Mouse (Mus musculus): ENCODE measurements around the gene Clstn2. TPM values are rescaled to one million over a fixed set of nuclear protein-coding genes. Genes with fewer than 3 reads are reported as not detected.

Clstn2 gene
- polyA plus RNA-seq, 1 experiment = 0.81 TPM

DNA sequence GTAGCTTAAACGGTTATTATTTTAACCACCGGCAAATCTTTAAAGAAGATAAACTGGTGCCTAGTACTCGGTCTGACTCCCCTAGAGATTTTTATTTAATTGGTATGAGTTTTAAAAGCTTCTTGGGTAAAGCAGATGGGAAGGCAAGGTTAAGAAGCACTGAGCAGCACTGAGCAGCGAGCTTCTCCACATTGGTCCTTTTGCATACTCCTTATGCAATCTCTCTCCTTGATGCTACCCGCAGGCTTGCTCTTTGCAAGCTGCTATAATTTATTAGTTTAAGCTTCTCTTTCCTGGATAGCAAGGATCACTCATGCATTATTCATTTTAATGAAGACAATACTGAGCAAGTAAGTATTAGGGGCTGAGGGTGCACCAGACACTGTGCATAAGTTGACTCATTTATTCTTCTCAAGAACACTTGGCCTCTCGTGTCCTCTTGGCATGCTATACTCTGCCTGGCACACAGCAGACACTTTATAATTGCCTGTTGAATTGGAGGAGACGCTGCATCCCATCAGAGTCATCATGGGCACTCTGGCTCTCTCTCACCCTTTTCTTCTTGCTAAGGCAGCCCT is 561.9 kb downstream of the Clstn2 start:
- DNase-seq (ENCODE audit: low spot score) = no peak

DNA sequence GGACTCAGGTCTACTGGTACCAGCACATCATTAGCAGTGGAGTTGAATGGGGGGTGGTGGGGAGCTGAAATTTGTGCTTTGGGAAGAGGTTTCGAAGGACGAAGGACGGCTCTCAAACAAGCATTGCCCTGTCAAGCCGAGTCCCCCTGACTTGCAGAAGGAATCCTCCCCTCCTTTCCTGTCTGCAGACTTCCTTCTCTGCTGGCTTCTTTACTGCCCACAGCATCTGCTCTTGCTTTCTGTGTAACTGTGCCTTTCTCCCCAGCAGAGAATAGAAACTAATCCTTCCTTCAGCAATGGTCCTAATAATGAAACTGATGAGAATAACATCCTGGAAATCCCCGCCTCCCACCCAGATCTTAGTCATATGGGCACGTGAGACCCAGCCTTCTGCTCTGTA is 572.5 kb downstream of the Clstn2 start:
- DNase-seq (ENCODE audit: low spot score) = no peak

DNA sequence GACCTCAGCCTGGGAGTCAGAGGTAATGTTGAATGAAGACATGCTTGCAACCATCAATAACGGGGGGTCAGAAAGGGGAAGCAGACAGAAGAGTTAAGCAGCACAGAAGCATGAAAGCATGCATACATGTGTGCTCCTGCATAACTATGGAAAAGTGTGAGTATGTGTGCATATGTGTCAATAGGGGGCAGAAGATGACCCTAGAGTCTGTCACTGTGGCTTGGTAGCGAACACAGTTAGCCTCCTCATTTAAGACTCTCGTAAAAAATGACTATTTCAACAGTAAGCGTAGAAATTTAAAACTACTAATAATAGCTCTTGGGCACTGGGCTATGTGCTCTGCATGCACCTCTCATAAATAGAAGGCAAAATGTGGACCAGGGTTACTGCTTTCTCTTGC is 573.2 kb downstream of the Clstn2 start:
- no peak for DNase-seq (ENCODE audit: low spot score)

DNA sequence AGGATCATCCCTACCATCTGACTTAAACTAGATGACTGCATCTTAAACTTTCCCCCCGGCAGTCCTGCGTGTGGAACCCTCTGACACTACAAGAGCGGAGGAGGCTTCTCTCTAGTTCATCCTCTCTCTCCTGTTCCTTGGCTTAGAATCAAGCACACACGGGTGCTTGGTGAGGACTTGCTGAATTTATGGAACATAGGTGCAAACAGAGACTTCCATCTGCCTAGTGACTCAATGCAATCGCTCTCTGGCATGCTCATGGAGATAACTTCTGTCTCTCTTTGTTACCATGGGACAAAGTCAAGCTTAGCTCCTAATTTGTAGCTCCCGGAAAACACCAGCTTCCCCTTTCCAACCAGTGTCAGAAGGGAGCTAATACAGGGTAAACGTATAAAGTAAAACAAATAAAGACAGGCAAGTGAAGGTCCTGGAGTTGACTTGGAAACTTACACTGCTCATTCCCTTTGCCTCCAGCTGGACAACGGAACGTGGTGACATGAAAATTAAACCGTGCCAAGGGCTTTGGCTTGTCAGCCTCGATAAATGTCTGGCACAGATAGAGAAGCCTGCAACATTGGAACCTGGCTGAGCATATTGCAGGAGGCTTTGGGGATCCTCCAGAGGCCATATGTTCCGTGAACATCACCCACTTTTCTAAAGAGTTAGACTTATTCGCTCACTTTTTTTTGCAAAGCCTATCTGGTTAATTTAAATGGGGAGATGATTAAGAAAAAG is 583.5 kb downstream of the Clstn2 start:
- DNase-seq (ENCODE audit: low spot score) = no peak

DNA sequence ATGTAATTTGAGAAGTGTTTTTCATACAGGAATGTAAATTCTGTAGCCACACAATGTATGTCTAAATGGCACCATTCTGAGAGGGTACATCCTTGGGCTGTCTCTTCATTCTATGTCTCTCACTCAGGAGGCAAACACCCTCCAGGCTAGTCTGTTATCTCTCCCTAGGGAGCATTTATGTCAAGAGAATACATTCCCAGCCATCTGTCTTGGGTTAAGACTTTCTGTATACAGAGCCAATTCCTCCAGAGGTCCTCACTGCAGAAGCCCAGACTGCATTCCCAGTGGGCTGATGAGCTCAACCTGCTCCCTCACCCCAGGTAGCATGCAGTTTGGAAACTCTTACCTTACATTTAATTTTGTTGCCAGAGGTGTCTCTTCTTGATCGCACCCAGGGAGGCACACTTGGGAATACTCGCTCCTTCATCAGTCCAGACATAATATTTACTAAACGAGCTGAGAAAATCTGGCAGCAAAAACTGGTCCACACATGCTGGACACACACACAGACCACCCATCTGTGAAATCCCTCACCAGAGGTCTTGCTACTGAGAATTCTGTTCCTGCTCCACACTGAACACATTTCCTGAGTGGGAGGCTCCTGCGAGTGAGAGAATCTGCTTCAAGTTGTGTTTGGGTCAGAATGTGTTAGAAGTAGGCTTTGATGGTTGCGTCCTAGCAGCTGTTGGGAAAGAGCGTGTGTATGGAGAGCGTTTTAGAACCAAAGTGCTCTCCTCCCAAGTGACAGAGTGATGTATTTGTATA is 592.9 kb downstream of the Clstn2 start:
- DNase-seq (ENCODE audit: low spot score) = no peak

DNA sequence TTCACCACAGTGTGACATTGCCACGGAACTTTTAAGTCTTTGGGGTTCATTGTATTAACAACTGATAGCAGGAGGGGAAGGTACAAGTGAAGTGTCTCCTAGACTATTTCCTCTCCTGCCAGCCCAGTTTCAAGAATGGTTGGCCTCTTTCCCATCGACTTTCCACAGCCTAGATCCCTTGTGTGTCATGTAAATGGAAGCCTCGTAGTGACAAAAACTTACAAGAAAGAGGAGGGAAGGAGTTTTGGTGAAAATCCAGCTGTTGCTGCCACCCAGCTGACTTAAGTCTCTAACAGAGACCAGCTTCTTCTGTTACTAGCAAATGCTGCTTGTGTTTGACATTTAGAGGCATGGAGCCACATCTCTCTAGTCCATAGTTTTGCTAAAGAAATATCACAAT is 598.3 kb downstream of the Clstn2 start:
- DNase-seq (ENCODE audit: low spot score) = no peak

DNA sequence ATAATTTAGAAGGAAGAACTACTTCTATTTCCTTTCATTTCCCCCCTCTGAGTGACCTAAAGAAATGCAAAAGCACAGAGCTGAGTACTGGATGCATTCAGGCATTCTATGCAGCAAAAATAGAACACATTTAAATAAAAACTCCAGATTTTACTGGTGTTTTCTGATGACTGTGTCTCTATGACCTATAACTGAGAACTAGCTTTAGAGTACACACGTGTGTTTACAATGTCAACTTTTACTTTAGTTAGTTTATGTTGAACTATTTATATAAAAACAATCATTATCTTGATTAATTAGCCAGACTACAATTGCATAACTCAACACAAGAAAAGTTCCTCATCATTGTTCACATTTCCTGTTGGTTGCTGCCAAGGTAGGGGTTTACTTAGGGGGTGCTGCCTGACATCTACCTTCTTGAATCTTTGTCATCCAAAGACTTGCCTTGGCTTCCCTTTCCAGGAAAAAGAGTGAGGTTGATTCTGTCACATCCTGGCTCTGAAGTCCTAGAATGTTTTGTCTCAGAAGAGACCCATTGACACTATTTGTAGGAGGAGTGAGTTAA is 603.0 kb downstream of the Clstn2 start:
- DNase-seq (ENCODE audit: low spot score) = no peak

DNA sequence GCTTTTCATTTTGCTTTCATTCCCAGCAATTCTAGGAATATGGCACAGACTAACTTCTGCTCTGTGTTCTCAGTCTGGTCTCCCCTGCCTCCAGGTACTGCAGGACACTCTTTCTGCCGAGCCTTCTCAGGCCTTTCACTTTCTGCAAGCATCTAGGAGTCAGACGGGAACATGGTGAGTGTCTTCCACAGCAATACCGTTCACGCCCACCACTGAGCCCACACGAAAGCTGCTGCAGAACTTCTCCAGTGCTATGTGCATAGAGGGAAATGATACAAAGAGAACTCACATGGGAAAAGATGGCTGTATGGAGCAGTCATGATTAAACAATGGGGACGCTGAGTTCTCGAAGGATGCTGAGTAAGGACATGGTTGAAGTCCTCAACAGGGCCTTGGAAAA is 604.9 kb downstream of the Clstn2 start:
- DNase-seq (ENCODE audit: low spot score) = no peak

DNA sequence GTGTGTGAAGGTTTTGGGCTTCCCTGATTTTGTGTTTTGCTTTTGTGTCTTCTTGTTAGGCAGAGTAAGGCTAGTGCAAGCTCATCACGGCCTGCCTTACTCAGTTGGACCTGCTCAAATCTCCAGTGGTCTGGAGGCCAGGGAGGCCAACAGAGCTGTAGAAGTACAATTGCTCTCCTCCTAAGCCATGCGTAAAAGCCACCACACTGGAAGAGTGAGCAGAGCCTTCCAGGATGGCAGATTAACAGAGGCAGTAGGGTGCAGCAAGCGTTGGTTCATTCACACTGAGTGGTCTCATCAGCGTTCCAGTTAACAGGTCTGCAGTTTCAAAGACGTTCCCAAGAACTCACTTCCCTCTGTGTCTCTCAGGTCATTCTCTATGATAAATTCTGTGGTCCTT is 612.1 kb downstream of the Clstn2 start:
- no peak for DNase-seq (ENCODE audit: low spot score)

DNA sequence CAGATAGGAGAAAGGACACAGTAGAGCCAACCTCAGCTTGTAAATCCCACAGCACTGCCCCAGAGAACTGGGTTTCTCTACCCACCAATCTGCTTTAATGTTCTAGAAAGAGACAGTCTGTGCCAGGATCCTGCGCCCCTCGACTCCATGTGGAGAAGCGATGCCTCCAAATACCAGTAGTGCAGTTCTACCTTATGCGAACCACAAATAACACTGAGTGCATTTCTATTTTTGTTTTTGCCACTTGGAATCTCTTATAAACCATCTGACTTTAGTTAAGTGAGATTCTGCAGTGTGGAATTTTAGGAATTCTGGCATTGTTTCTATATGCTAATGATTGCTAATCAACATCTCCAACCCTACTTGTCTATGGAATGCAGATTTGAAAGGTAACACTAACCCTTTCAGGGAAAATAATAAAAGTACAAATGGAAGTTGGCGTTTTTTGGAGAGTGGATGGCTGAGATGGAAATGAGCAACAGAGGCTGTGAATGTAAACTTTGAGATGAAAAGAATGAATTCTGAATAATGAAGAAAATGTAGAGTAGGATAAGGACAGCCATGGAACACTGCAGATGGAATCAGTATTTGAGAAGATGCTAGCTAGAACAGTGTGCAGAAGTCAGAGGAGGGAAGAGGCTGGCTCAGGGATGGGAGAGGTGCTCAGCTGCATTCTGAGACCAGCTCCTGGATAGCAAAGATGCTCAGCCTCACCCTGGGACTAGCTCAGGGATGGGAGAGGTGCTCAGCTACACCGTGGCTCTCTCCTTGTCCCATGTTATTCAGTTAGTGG is 617.9 kb downstream of the Clstn2 start:
- DNase-seq (ENCODE audit: low spot score) = no peak

DNA sequence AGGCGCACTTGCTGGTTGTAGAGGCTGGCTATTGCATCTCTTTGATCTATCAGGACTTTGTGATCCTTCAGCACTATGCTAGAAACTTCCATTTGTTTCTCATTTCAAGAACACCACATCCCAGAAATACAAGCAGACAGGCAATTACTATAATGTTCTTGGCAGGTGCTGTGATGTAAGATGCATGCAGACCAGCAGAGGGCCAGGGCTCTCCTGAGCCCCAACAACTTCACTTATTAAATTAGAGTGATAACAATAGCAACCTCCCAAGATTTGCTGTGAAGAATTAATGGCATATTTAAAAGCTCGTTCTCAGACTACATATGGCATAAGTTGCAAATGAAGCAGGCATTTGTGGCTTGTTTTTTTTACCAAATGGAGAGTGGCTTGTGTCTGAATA is 624.8 kb downstream of the Clstn2 start:
- DNase-seq (ENCODE audit: low spot score) = no peak

All from urinary bladder, adult 2 months (tissue).